Mouse (Mus musculus) cerebellum, adult 2 months (tissue): ENCODE results near the gene Usp36.

Source experiments
- CTCF ChIP-seq: fragments of 200-500 bp; IDR thresholded peaks from 2 replicates; pipeline ENCODE4 v1.5.1; 2011; ENCODE audit warnings: low read depth, mild to moderate bottlenecking, control low read depth, low read length, moderate library complexity, borderline replicate concordance; ENCODE audit not compliant: insufficient read depth
- POLR2A ChIP-seq: fragments of 200-500 bp; IDR thresholded peaks from 2 replicates; pipeline ENCODE4 v1.6.1; 2011; ENCODE audit warnings: low read length, control low read depth, borderline replicate concordance; ENCODE audit not compliant: insufficient read depth

DNA sequence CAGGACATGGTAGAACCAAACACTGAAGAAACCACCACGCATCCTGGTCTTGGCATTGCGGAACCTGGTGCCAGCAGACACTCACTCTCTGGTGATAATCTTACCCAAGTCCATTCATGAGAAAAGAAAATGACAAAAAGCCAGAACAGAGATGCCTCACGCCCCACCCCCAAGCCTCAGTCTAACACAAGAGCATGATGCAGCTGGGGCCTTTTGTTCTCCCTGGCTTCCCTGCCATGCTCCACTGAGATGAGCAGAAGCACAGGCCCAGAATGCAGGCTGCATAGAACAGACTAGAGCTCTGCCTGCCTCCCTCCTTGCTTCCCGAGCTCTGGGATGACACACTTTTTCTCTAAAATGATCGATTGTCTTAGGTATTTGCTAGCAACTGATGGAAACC lies 26.9 kb downstream of the Usp36 start:
- TF ChIP-seq POLR2A (no peak), CTCF (no peak)
